ENCODE assay signal across 8 mouse cellular contexts in the genomic region with DNA sequence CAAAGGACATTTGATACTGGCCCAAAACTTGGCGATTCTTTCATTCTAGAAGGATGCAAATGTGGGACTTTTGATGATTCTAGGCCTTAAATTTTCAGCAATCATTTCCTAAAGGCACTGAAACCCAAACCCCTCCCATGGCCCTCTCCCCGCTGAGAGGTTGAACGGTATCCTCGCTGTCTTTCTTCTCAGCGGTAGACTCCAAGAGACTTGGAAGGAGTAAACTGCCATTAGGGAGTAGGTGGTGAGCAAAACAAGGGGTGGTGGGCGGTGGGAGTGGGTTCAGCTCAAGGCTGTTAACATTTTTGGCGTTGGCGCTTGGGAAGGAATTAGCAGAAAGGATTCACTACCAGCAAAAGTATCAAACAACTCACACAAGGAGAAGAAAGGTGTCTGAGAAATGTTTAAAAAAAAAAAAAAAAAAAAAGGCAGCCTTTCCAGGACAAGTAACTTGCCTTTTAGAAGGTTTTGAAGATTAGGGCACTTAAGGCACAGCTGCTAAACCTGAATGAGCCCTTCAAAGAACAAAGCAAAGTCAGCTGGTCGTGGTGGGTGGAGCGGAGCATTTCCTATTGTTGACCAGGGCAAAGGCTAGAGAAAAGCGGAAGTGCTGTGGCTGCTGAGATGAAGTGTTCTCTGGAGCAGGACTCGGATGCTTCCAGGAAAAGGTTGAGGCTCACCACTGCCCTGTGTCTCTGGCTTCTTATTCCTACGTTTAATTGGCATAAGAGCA. TPM values are rescaled to one million over a fixed set of nuclear protein-coding genes. Genes with fewer than 3 reads are reported as not detected.
DNase-seq lines count a peak whose midpoint lies in the region; ATAC-seq and TF ChIP-seq lines count a peak whose summit lies in the region.

No protein-coding gene starts in this region.

- 8% methylated on average over 13 of the region's 13 CpGs for WGBS in forebrain, embryonic 15.5 days
- WGBS in hindbrain, embryonic 15.5 days = 13% methylated on average over 13 of the region's 13 CpGs
- 13% methylated on average over 13 of the region's 13 CpGs for WGBS in liver, embryonic 11.5 days

- H3K27me3 ChIP-seq in forebrain, embryonic 15.5 days = no peaks in the 10 kb centered on the region
- H3K27me3 ChIP-seq in hindbrain, embryonic 15.5 days = no peaks in the 10 kb centered on the region
- H3K27me3 ChIP-seq in liver, embryonic 11.5 days (replicated peaks; ENCODE audit: control insufficient read depth, insufficient read depth, low read length) = peaks cover 3% of the 10 kb centered on the region; the same call in 1 of the 2 replicates

- H3K4me1 ChIP-seq in forebrain, embryonic 15.5 days = peaks cover 21% of the 10 kb centered on the region
- H3K4me1 ChIP-seq in hindbrain, embryonic 15.5 days (replicated peaks) = peaks cover 22% of the 10 kb centered on the region
- peaks cover 7% of the 10 kb centered on the region; the same call in 1 of the 2 replicates for H3K4me1 ChIP-seq in liver, embryonic 11.5 days (replicated peaks; ENCODE audit: control insufficient read depth, insufficient read depth, low read length)

- peak overlapping the region; percentile 57 for H3K27ac ChIP-seq in left cerebral cortex, adult 2 months
- H3K27ac ChIP-seq in forebrain, embryonic 15.5 days (replicated peaks) = peak overlapping the region; percentile 68
- peak overlapping the region; percentile 72 for H3K27ac ChIP-seq in hindbrain, embryonic 15.5 days (replicated peaks)
- H3K27ac ChIP-seq in liver, embryonic 11.5 days (ENCODE audit: low read depth, low read length) = no peak overlapping the region; the same call in 1 of the 2 replicates

- H3K4me3 ChIP-seq in left cerebral cortex, adult 2 months = peak overlapping the region; percentile 6; the same call in 1 of the 2 replicates
- H3K4me3 ChIP-seq in forebrain, embryonic 15.5 days = no peak overlapping the region
- no peak overlapping the region for H3K4me3 ChIP-seq in hindbrain, embryonic 15.5 days
- no peak overlapping the region for H3K4me3 ChIP-seq in liver, embryonic 11.5 days (ENCODE audit: low read depth, low read length)

- no peak for TF ChIP-seq CTCF in left cerebral cortex, adult 2 months (IDR thresholded peaks at IDR 0.05)

- H3K9ac ChIP-seq in forebrain, embryonic 15.5 days (replicated peaks) = 0 out of 2 replicates have a peak overlapping the region, but pooled peaks have one; percentile 27
- no peak overlapping the region for H3K9ac ChIP-seq in hindbrain, embryonic 15.5 days
- H3K9ac ChIP-seq in liver, embryonic 11.5 days (ENCODE audit: low read depth, low read length) = no peak overlapping the region

- no peaks in the 10 kb centered on the region for H3K9me3 ChIP-seq in forebrain, embryonic 15.5 days
- no peaks in the 10 kb centered on the region for H3K9me3 ChIP-seq in hindbrain, embryonic 15.5 days
- H3K9me3 ChIP-seq in liver, embryonic 11.5 days (ENCODE audit: control insufficient read depth, low read length) = no peaks in the 10 kb centered on the region

- peaks cover 6% of the 10 kb centered on the region; the same call in 1 of the 2 replicates for H3K36me3 ChIP-seq in forebrain, embryonic 15.5 days
- 0 out of 2 replicates have a peak, but pooled peaks cover 4% of the 10 kb centered on the region for H3K36me3 ChIP-seq in hindbrain, embryonic 15.5 days
- no peaks in the 10 kb centered on the region for H3K36me3 ChIP-seq in liver, embryonic 11.5 days (ENCODE audit: control insufficient read depth, insufficient read depth, low read length)

- H3K4me2 ChIP-seq in forebrain, embryonic 15.5 days (replicated peaks) = peak overlapping the region; percentile 15; the same call in 1 of the 2 replicates
- peak overlapping the region; percentile 18; the same call in 1 of the 2 replicates for H3K4me2 ChIP-seq in hindbrain, embryonic 15.5 days
- H3K4me2 ChIP-seq in liver, embryonic 11.5 days = peak overlapping the region; percentile 40

- ATAC-seq in forebrain, embryonic 15.5 days (replicated peaks) = 0 out of 2 replicates have a peak, but pooled peaks have one; percentile 20
- no peak for ATAC-seq in hindbrain, embryonic 15.5 days (ENCODE audit: low FRiP score, low read depth)
- peak; percentile 62; the same call in 1 of the 2 replicates for ATAC-seq in liver, embryonic 11.5 days (replicated peaks; ENCODE audit: low FRiP score)

- DNase-seq in left cerebral cortex, adult 2 months (ENCODE audit: extremely low spot score in 1 of 2, low spot score in 2 of 2) = peak; percentile 18 to 28
- no peak for DNase-seq in left cerebral cortex, postnatal 36 days (ENCODE audit: low spot score in 2 of 2)
- DNase-seq in liver, embryonic 11.5 days (ENCODE audit: low spot score) = no peak
- peak; percentile 43 to 70 for DNase-seq in monocyte, adult 2 months (ENCODE audit: low read depth in 1 of 2, low spot score in 2 of 2)
- peak; percentile 87 for DNase-seq in yolk sac, embryonic 10.5 days (ENCODE audit: low spot score)
- DNase-seq in cerebellum, adult 11 months = no peak

- intact Hi-C loops in left cerebral cortex, adult 2 months (cut with DNase I) = no loop called here
- intact Hi-C loops in left cerebral cortex, postnatal 36 days (cut with DNase I) = loop anchor here (2.0 kb wide), 1 partner anchor 17 kb away; a partner anchor contains a TSS

RNA-seq across cellular contexts. Expression of a gene that starts 17.0 kb away (rescaled TPM):
- 1,000 to 10,000 TPM; 2,321 to 2,378 TPM for total RNA-seq in left cerebral cortex, adult 2 months (2021)
- total RNA-seq in left cerebral cortex, postnatal 36 days (2021) = 1,000 to 10,000 TPM; 2,228 to 2,287 TPM
- 3,198 TPM in 2 replicates for polyA plus RNA-seq in forebrain, embryonic 15.5 days (2015; fragmentation: Nextera tagmentation; extraction: Ambion mirVana)
- polyA plus RNA-seq in hindbrain, embryonic 15.5 days (2015; fragmentation: Nextera tagmentation; extraction: Ambion mirVana) = 3,140 and 3,153 TPM in 2 replicates
- 3,603 and 3,888 TPM in 2 replicates for polyA plus RNA-seq in liver, embryonic 11.5 days (2014; fragmentation: Nextera tagmentation; extraction: Ambion mirVana)

Comparison
In these comparisons a context has a peak if more than half of its experiments do, and no peak if none do; other contexts are left out.
1. DNase-seq: peak in left cerebral cortex, adult 2 months (2 of 2), monocyte, adult 2 months (2 of 2) and yolk sac, embryonic 10.5 days (single experiment); none in left cerebral cortex, postnatal 36 days (0 of 2), liver, embryonic 11.5 days (single experiment) and cerebellum, adult 11 months (single experiment).
2. Peak in every context shown above with its lines, with median percentiles within 50 percentile points of each other: H3K4me2 ChIP-seq.